Mouse (Mus musculus): ENCODE measurements at regions not wholly inside any gene's neighbourhood (a gene's known extent, or its start where the extent isn't known, plus 50 kb on each side); places are given as distances from the start of the nearest gene placed in this dataset.

GRCm38 (mm10) chr3:41412698-41413097 is 142.8 kb upstream of the Jade1 start:
- peaks cover 3 to 12% of the 10 kb centered on the region in 2 experiments for H3K4me1 ChIP-seq (ENCODE audit: control insufficient read depth in 1 of 2, insufficient read depth in 2 of 2)
- H3K27me3 ChIP-seq (replicated peaks) = no peaks in the 10 kb centered on the region
- no peak overlapping the region for H3K4me3 ChIP-seq (replicated peaks in 1 of 3; ENCODE audit: low read depth in 2 of 3, low read length in 2 of 3, poor library complexity in 1 of 3)
- no peaks in the 10 kb centered on the region for H3K9me3 ChIP-seq (replicated peaks; ENCODE audit: low read length)
- H3K27ac ChIP-seq (ENCODE audit: insufficient read depth, low read depth) = no peak overlapping the region
- peak; percentile 12 for DNase-seq (ENCODE audit: extremely low read depth)
- in situ Hi-C loops (cut with MboI; ENCODE audit: low pct_ligation_motif_present, low pct_unique_long_range_greater_than_20kb, low sequenced_read_pairs) = no loop called here
- dilution Hi-C loops (cut with MboI; ENCODE audit: extremely low pct_ligation_motif_present, extremely low pct_unique_long_range_greater_than_20kb, low sequenced_read_pairs) = no loop called here
- TF ChIP-seq ZNF384 (IDR thresholded peaks at IDR 0.05; ENCODE audit: low read depth, low read length) = 0 out of 2 replicates have a peak, but pooled peaks have one; percentile 7
- no peak for TF ChIP-seq MAFK (IDR thresholded peaks at IDR 0.05; ENCODE audit: insufficient replicate concordance, low read length)
- TF ChIP-seq RCOR1 (conservative IDR thresholded peaks at IDR 0.05; ENCODE audit: low read depth, low read length) = no peak
- no peak for TF ChIP-seq SMC3 (IDR thresholded peaks at IDR 0.05; ENCODE audit: low read depth, low read length)
- H3K36me3 ChIP-seq (replicated peaks in 1 of 2; ENCODE audit: control insufficient read depth in 1 of 2, insufficient read depth in 1 of 2, low read length in 1 of 2) = no peaks in the 10 kb centered on the region
- no peak overlapping the region for H3K9ac ChIP-seq (ENCODE audit: insufficient read depth, low read depth)
- no peak overlapping the region for H3K4me2 ChIP-seq (ENCODE audit: insufficient read depth, low read depth, poor library complexity, severe bottlenecking)
- no peaks in the 10 kb centered on the region for H3K79me2 ChIP-seq (replicated peaks; ENCODE audit: control insufficient read depth, extremely low read depth, insufficient read depth, poor library complexity, severe bottlenecking)

GRCm38 (mm10) chr3:41408821-41409737 is 146.5 kb upstream of the Jade1 start:
- no peaks in the 10 kb centered on the region for H3K27me3 ChIP-seq (replicated peaks)
- H3K36me3 ChIP-seq (replicated peaks in 1 of 2; ENCODE audit: control insufficient read depth in 1 of 2, insufficient read depth in 1 of 2, low read length in 1 of 2) = no peaks in the 10 kb centered on the region
- no peak for DNase-seq (ENCODE audit: extremely low read depth)
- no peak overlapping the region for H3K4me2 ChIP-seq (ENCODE audit: insufficient read depth, low read depth, poor library complexity, severe bottlenecking)
- in situ Hi-C loops (cut with MboI; ENCODE audit: low pct_ligation_motif_present, low pct_unique_long_range_greater_than_20kb, low sequenced_read_pairs) = no loop called here
- TF ChIP-seq USF2 (conservative IDR thresholded peaks at IDR 0.05; ENCODE audit: low read depth, low read length) (no peak), MAX (IDR thresholded peaks at IDR 0.05; ENCODE audit: low read length) (no peak), PAX5 (IDR thresholded peaks at IDR 0.05; ENCODE audit: low read length) (no peak), GABPA (IDR thresholded peaks at IDR 0.05; ENCODE audit: insufficient replicate concordance, low read depth, low read length) (no peak), CTCF (conservative IDR thresholded peaks at IDR 0.05 in 1 of 2, IDR thresholded peaks at IDR 0.05 in 1 of 2; ENCODE audit: low read depth in 2 of 2, low read length in 2 of 2) (peak in 1 of 2 experiments; percentile 13; a peak in 1 of 4 replicates), SMC3 (IDR thresholded peaks at IDR 0.05; ENCODE audit: low read depth, low read length) (no peak), KAT2A (IDR thresholded peaks at IDR 0.05; ENCODE audit: insufficient replicate concordance, low read length) (no peak), E2F4 (IDR thresholded peaks at IDR 0.05; ENCODE audit: insufficient replicate concordance, low read depth, low read length) (no peak), HCFC1 (IDR thresholded peaks at IDR 0.05; ENCODE audit: low read depth, low read length) (no peak)
- no peaks in the 10 kb centered on the region for H3K79me2 ChIP-seq (replicated peaks; ENCODE audit: control insufficient read depth, extremely low read depth, insufficient read depth, poor library complexity, severe bottlenecking)
- no peak overlapping the region for H3K4me3 ChIP-seq (replicated peaks in 1 of 3; ENCODE audit: low read depth in 2 of 3, low read length in 2 of 3, poor library complexity in 1 of 3)
- H3K27ac ChIP-seq (ENCODE audit: insufficient read depth, low read depth) = no peak overlapping the region
- H3K9ac ChIP-seq (ENCODE audit: insufficient read depth, low read depth) = no peak overlapping the region
- peaks cover 3 to 15% of the 10 kb centered on the region in 2 experiments for H3K4me1 ChIP-seq (ENCODE audit: control insufficient read depth in 1 of 2, insufficient read depth in 2 of 2)
- no peaks in the 10 kb centered on the region for H3K9me3 ChIP-seq (replicated peaks; ENCODE audit: low read length)
- dilution Hi-C loops (cut with MboI; ENCODE audit: extremely low pct_ligation_motif_present, extremely low pct_unique_long_range_greater_than_20kb, low sequenced_read_pairs) = no loop called here

- DNase-seq (ENCODE audit: extremely low read depth) = no peak
- Histone ChIP-seq H3K27ac (ENCODE audit: insufficient read depth, low read depth) (no peak overlapping the region), H3K27me3 (replicated peaks) (no peaks in the 10 kb centered on the region)
Measured at GRCm38 (mm10) chr3:41408423-41408820, 147.1 kb upstream of the Jade1 start.

More at GRCm38 (mm10) chr3:41408423-41408820, 147.1 kb upstream of the Jade1 start:
- Histone ChIP-seq H3K9me3 (replicated peaks; ENCODE audit: low read length) (no peaks in the 10 kb centered on the region), H3K79me2 (replicated peaks; ENCODE audit: control insufficient read depth, extremely low read depth, insufficient read depth, poor library complexity, severe bottlenecking) (no peaks in the 10 kb centered on the region), H3K4me2 (ENCODE audit: insufficient read depth, low read depth, poor library complexity, severe bottlenecking) (no peak overlapping the region), H3K36me3 (replicated peaks in 1 of 2; ENCODE audit: control insufficient read depth in 1 of 2, insufficient read depth in 1 of 2, low read length in 1 of 2) (no peaks in the 10 kb centered on the region), H3K4me1 (ENCODE audit: control insufficient read depth in 1 of 2, insufficient read depth in 2 of 2) (peaks cover 3 to 15% of the 10 kb centered on the region in 2 experiments), H3K4me3 (replicated peaks in 1 of 3; ENCODE audit: low read depth in 2 of 3, low read length in 2 of 3, poor library complexity in 1 of 3) (no peak overlapping the region), H3K9ac (ENCODE audit: insufficient read depth, low read depth) (no peak overlapping the region)
- TF ChIP-seq JUND (conservative IDR thresholded peaks at IDR 0.05; ENCODE audit: low read depth, low read length) = no peak
- no peak for TF ChIP-seq SMC3 (IDR thresholded peaks at IDR 0.05; ENCODE audit: low read depth, low read length)
- no peak for TF ChIP-seq CHD2 (IDR thresholded peaks at IDR 0.05; ENCODE audit: low read length)
- TF ChIP-seq ZMIZ1 (IDR thresholded peaks at IDR 0.05; ENCODE audit: low read depth, low read length) = no peak
- TF ChIP-seq SIN3A (IDR thresholded peaks at IDR 0.05; ENCODE audit: low read length) = no peak
- TF ChIP-seq RCOR1 (conservative IDR thresholded peaks at IDR 0.05; ENCODE audit: low read depth, low read length) = no peak
- no peak for TF ChIP-seq CHD1 (IDR thresholded peaks at IDR 0.05; ENCODE audit: low read depth, low read length)
- TF ChIP-seq USF1 (IDR thresholded peaks at IDR 0.05; ENCODE audit: low read depth, low read length) = peak; percentile 57
- TF ChIP-seq BHLHE40 (IDR thresholded peaks at IDR 0.05; ENCODE audit: low read depth, low read length) = peak; percentile 36; the same call in 1 of the 2 replicates
- dilution Hi-C loops (cut with MboI; ENCODE audit: extremely low pct_ligation_motif_present, extremely low pct_unique_long_range_greater_than_20kb, low sequenced_read_pairs) (no loop called here), in situ Hi-C loops (cut with MboI; ENCODE audit: low pct_ligation_motif_present, low pct_unique_long_range_greater_than_20kb, low sequenced_read_pairs) (no loop called here)

All from CH12.LX (cell line).